Mouse (Mus musculus) forebrain, embryonic 10.5 days (tissue): ENCODE results near the gene Mill2. TPM values are rescaled to one million over a fixed set of nuclear protein-coding genes. Genes with fewer than 3 reads are reported as not detected.
"Not testable (repeated sequence)": the region's sequence is repeated elsewhere in the genome, so short reads cannot be mapped to it uniquely, and the experiment has no call there.

Experiments used
- DNase-seq: peaks from one replicate; pipeline ENCODE4 v3.0.0-alpha.2; 2017; ENCODE audit warnings: low spot score; ENCODE audit errors: extremely low spot score
- H3K27ac ChIP-seq: fragments of 300-500 bp; sonication (generic); 2 replicates; pipeline ENCODE4 v1.5.1; 2016; ENCODE audit warnings: mild to moderate bottlenecking
- H3K27me3 ChIP-seq: fragments of 300-500 bp; sonication (generic); 2 replicates; pipeline ENCODE4 v1.6.1; 2016; ENCODE audit warnings: mild to moderate bottlenecking; ENCODE audit not compliant: poor library complexity, severe bottlenecking
- H3K36me3 ChIP-seq: fragments of 300-500 bp; sonication (generic); replicated peaks from 2 replicates; pipeline ENCODE4 v1.6.1; 2016; ENCODE audit warnings: mild to moderate bottlenecking, moderate library complexity
- H3K4me1 ChIP-seq: fragments of 300-500 bp; sonication (generic); 2 replicates; pipeline ENCODE4 v1.6.1; 2016
- H3K4me3 ChIP-seq: fragments of 300-500 bp; sonication (generic); 2 replicates; pipeline ENCODE4 v1.5.1; 2016; ENCODE audit warnings: mild to moderate bottlenecking, moderate library complexity
- H3K9me3 ChIP-seq: fragments of 300-500 bp; sonication (generic); 2 replicates; pipeline ENCODE4 v1.6.1; 2016; ENCODE audit warnings: mild to moderate bottlenecking, moderate library complexity
- WGBS: fragments of 180-500 bp; shearing (Covaris S2); methylation state at CpG from one replicate; pipeline ENCODE4 v1.1.7; 2016; 5-methylcytosine and 5-hydroxymethylcytosine counted together
- polyA plus RNA-seq: library from polyadenylated mRNA; unstranded; fragments of >200 nt; fragmentation: Nextera tagmentation; extraction: Ambion mirVana; gene quantifications from 2 replicates; pipeline ENCODE4 v1.2.1, GENCODE M21; 2016

Mill2 gene
- polyA plus RNA-seq, result not detected in 2 replicates

GRCm38 (mm10) chr7:18839865-18840264 is at the start of gene Mill2:
Mill2 (plus strand) TSS chr7:18839966.
- H3K27ac ChIP-seq, result peak within 1 kb of the TSS; percentile 80
- WGBS, result 28% methylated on average over 3 of the region's 3 CpGs
- H3K36me3 ChIP-seq, result no peaks in the 10 kb centered on the region
- H3K4me3 ChIP-seq, result peak within 1 kb of the TSS; percentile 49
- H3K4me1 ChIP-seq, result peaks cover 15% of the 10 kb centered on the region
- no peaks in the 10 kb centered on the region for H3K27me3 ChIP-seq
- no peaks in the 10 kb centered on the region for H3K9me3 ChIP-seq
- DNase-seq, result no peak

- H3K4me3 ChIP-seq, H3K27me3 ChIP-seq, H3K4me1 ChIP-seq, DNase-seq, H3K36me3 ChIP-seq, H3K27ac ChIP-seq, H3K9me3 ChIP-seq: not testable (repeated sequence)
Measured at GRCm38 (mm10) chr7:18790671-18791070, 49.1 kb upstream of the Mill2 start.

- Histone ChIP-seq H3K4me1 (no peaks in the 10 kb centered on the region), H3K27me3 (no peaks in the 10 kb centered on the region), H3K27ac (no peak within 1 kb of the TSS), H3K36me3 (no peaks in the 10 kb centered on the region), H3K4me3 (no peak within 1 kb of the TSS), H3K9me3 (no peaks in the 10 kb centered on the region)
- no peak for DNase-seq
- WGBS, result 74% methylated on average over 1 of the region's 1 CpGs
Measured at GRCm38 (mm10) chr7:18798420-18798819, 41.3 kb upstream of the Mill2 start, which contains the start of gene Psg19. Psg19 (minus strand) TSS chr7:18798520.

GRCm38 (mm10) chr7:18799129-18799528 is 40.6 kb upstream of the Mill2 start:
- H3K9me3 ChIP-seq, result no peaks in the 10 kb centered on the region
- H3K4me1 ChIP-seq, result no peaks in the 10 kb centered on the region
- H3K4me3 ChIP-seq, result no peak overlapping the region
- DNase-seq, result no peak
- H3K36me3 ChIP-seq, result no peaks in the 10 kb centered on the region
- H3K27ac ChIP-seq, result no peak overlapping the region
- no peaks in the 10 kb centered on the region for H3K27me3 ChIP-seq
- 41% methylated on average over 3 of the region's 3 CpGs for WGBS

GRCm38 (mm10) chr7:18803526-18803925 is 36.2 kb upstream of the Mill2 start:
- H3K4me3 ChIP-seq, result no peak overlapping the region
- no peaks in the 10 kb centered on the region for H3K9me3 ChIP-seq
- H3K27ac ChIP-seq, result no peak overlapping the region
- H3K36me3 ChIP-seq, result no peaks in the 10 kb centered on the region
- no peaks in the 10 kb centered on the region for H3K4me1 ChIP-seq
- no peaks in the 10 kb centered on the region for H3K27me3 ChIP-seq
- DNase-seq, result no peak

GRCm38 (mm10) chr7:18818301-18818700 is 21.5 kb upstream of the Mill2 start:
- no peaks in the 10 kb centered on the region for H3K9me3 ChIP-seq
- H3K27ac ChIP-seq, result no peak overlapping the region
- peak; percentile 6 for DNase-seq
- WGBS, result 87% methylated on average over 9 of the region's 9 CpGs
- H3K27me3 ChIP-seq, result no peaks in the 10 kb centered on the region
- no peaks in the 10 kb centered on the region for H3K36me3 ChIP-seq
- H3K4me1 ChIP-seq, result no peaks in the 10 kb centered on the region
- H3K4me3 ChIP-seq, result no peak overlapping the region

- WGBS, result 82% methylated on average over 3 of the region's 3 CpGs
Measured at GRCm38 (mm10) chr7:18821507-18821906, 18.3 kb upstream of the Mill2 start, which contains the start of gene Psg17. Psg17 (minus strand) TSS chr7:18821607.

GRCm38 (mm10) chr7:18827792-18828546 is 11.8 kb upstream of the Mill2 start:
- no peak for DNase-seq
- H3K27me3 ChIP-seq, result no peaks in the 10 kb centered on the region
- H3K4me3 ChIP-seq, result no peak overlapping the region
- H3K27ac ChIP-seq, result no peak overlapping the region
- WGBS, result 64% methylated on average over 26 of the region's 26 CpGs
- H3K9me3 ChIP-seq, result no peaks in the 10 kb centered on the region; the same call in 1 of the 2 replicates
- no peaks in the 10 kb centered on the region for H3K36me3 ChIP-seq
- peaks cover 6% of the 10 kb centered on the region for H3K4me1 ChIP-seq

More at GRCm38 (mm10) chr7:18821507-18821906, 18.3 kb upstream of the Mill2 start, which contains the start of gene Psg17:
- no peak within 1 kb of the TSS for H3K27ac ChIP-seq
- no peaks in the 10 kb centered on the region for H3K27me3 ChIP-seq
- no peaks in the 10 kb centered on the region for H3K4me1 ChIP-seq
- no peak for DNase-seq
- no peaks in the 10 kb centered on the region for H3K36me3 ChIP-seq
- H3K4me3 ChIP-seq, result no peak within 1 kb of the TSS
- H3K9me3 ChIP-seq, result no peaks in the 10 kb centered on the region

GRCm38 (mm10) chr7:18828592-18828991 is 11.2 kb upstream of the Mill2 start:
- Histone ChIP-seq H3K27ac (no peak overlapping the region), H3K4me3 (no peak overlapping the region), H3K36me3 (no peaks in the 10 kb centered on the region), H3K4me1 (peaks cover 6% of the 10 kb centered on the region), H3K9me3 (no peaks in the 10 kb centered on the region; the same call in 1 of the 2 replicates), H3K27me3 (no peaks in the 10 kb centered on the region)
- 64% methylated on average over 9 of the region's 9 CpGs for WGBS
- DNase-seq, result no peak

- no peaks in the 10 kb centered on the region; the same call in 1 of the 2 replicates for H3K9me3 ChIP-seq
- 91% methylated on average over 7 of the region's 7 CpGs for WGBS
Measured at GRCm38 (mm10) chr7:18829545-18829944, 10.2 kb upstream of the Mill2 start.

GRCm38 (mm10) chr7:18832298-18832697 is 7.5 kb upstream of the Mill2 start:
- Histone ChIP-seq H3K36me3 (no peaks in the 10 kb centered on the region), H3K27ac (no peak overlapping the region), H3K4me1 (peaks cover 6% of the 10 kb centered on the region), H3K4me3 (no peak overlapping the region), H3K27me3 (no peaks in the 10 kb centered on the region), H3K9me3 (no peaks in the 10 kb centered on the region; the same call in 1 of the 2 replicates)
- DNase-seq, result no peak
- WGBS, result 53% methylated on average over 13 of the region's 13 CpGs

More at GRCm38 (mm10) chr7:18829545-18829944, 10.2 kb upstream of the Mill2 start:
- DNase-seq, result no peak
- no peak overlapping the region for H3K4me3 ChIP-seq
- no peaks in the 10 kb centered on the region for H3K36me3 ChIP-seq
- H3K27ac ChIP-seq, result no peak overlapping the region
- H3K4me1 ChIP-seq, result peaks cover 6% of the 10 kb centered on the region
- H3K27me3 ChIP-seq, result no peaks in the 10 kb centered on the region

GRCm38 (mm10) chr7:18840386-18841173 is 814 bp downstream of the Mill2 start:
- Histone ChIP-seq H3K9me3 (no peaks in the 10 kb centered on the region), H3K4me1 (peaks cover 15% of the 10 kb centered on the region), H3K27me3 (no peaks in the 10 kb centered on the region), H3K36me3 (no peaks in the 10 kb centered on the region), H3K27ac (peak overlapping the region; percentile 80), H3K4me3 (peak overlapping the region; percentile 49)
- 4% methylated on average over 14 of the region's 17 CpGs for WGBS
- DNase-seq, result peak; percentile 50

GRCm38 (mm10) chr7:18841174-18841567 is 1.4 kb downstream of the Mill2 start:
- Histone ChIP-seq H3K4me1 (peaks cover 15% of the 10 kb centered on the region), H3K36me3 (no peaks in the 10 kb centered on the region), H3K27ac (peak overlapping the region; percentile 72), H3K9me3 (no peaks in the 10 kb centered on the region), H3K4me3 (peak overlapping the region; percentile 49; the same call in 1 of the 2 replicates), H3K27me3 (no peaks in the 10 kb centered on the region)
- no peak for DNase-seq
- 77% methylated on average over 1 of the region's 1 CpGs for WGBS
